Mouse (Mus musculus) stomach, embryonic 14.5 days (tissue): ENCODE measurements around the gene Dhx32. TPM values are rescaled to one million over a fixed set of nuclear protein-coding genes. Genes with fewer than 3 reads are reported as not detected.

Source experiments
- ATAC-seq: fragments of 200-750 bp; cut with Nextera tagmentation; 2 replicates; pipeline ENCODE4 v1.8.0; 2017; ENCODE audit warnings: low read depth, moderate TSS enrichment; ENCODE audit not compliant: insufficient number of reproducible peaks, insufficient read depth, low FRiP score
- H3K27ac ChIP-seq: fragments of 300-500 bp; sonication (generic); 2 replicates; pipeline ENCODE4 v1.5.1; 2014; ENCODE audit warnings: mild to moderate bottlenecking, low read length, moderate library complexity, mixed read lengths
- H3K27me3 ChIP-seq: fragments of 300-500 bp; sonication (generic); 2 replicates; pipeline ENCODE4 v1.6.1; 2014; ENCODE audit warnings: low read length, control low read depth, mixed read lengths; ENCODE audit not compliant: control insufficient read depth, insufficient read depth
- H3K36me3 ChIP-seq: fragments of 300-500 bp; sonication (generic); 2 replicates; pipeline ENCODE4 v1.6.1; 2014; ENCODE audit warnings: mild to moderate bottlenecking, control low read depth, low read length, moderate library complexity, mixed read lengths; ENCODE audit not compliant: control insufficient read depth, insufficient read depth
- H3K4me1 ChIP-seq: fragments of 300-500 bp; sonication (generic); 2 replicates; pipeline ENCODE4 v1.6.1; 2014; ENCODE audit warnings: low read length, control low read depth, mixed read lengths; ENCODE audit not compliant: control insufficient read depth, insufficient read depth
- H3K4me2 ChIP-seq: fragments of 300-500 bp; sonication (generic); replicated peaks from 2 replicates; pipeline ENCODE4 v1.6.1; 2014; ENCODE audit warnings: low read depth, low read length, control low read depth
- H3K4me3 ChIP-seq: fragments of 300-500 bp; sonication (generic); 2 replicates; pipeline ENCODE4 v1.5.1; 2014; ENCODE audit warnings: low read depth, low read length, control low read depth
- H3K9ac ChIP-seq: fragments of 300-500 bp; sonication (generic); replicated peaks from 2 replicates; pipeline ENCODE4 v1.6.1; 2014; ENCODE audit warnings: low read depth, mild to moderate bottlenecking, control low read depth, low read length, moderate library complexity, mixed read lengths
- H3K9me3 ChIP-seq: fragments of 300-500 bp; sonication (generic); 2 replicates; pipeline ENCODE4 v1.6.1; 2016; ENCODE audit warnings: low read depth, low read length, control low read depth; ENCODE audit not compliant: control insufficient read depth
- WGBS: fragments of 180-500 bp; shearing (Covaris S2); extraction: QIAGEN DNeasy Blood & Tissue Kit; methylation state at CpG from one replicate; pipeline ENCODE4 v1.1.7; 2014; 5-methylcytosine and 5-hydroxymethylcytosine counted together
- polyA plus RNA-seq: library from polyadenylated mRNA; unstranded; fragments of >200 nt; fragmentation: Nextera tagmentation; extraction: Ambion mirVana; gene quantifications from 2 replicates; pipeline ENCODE4 v1.2.1, GENCODE M21; 2014

Gene Dhx32
- polyA plus RNA-seq, 1 experiment from 2014 or later, result 33.4 TPM

GRCm38 (mm10) chr7:133684110-133684509, 98.4 kb downstream of the Dhx32 start:
- no peaks in the 10 kb centered on the region for H3K4me1 ChIP-seq
- H3K9me3 ChIP-seq, result peaks cover 5% of the 10 kb centered on the region; the same call in 1 of the 2 replicates
- H3K27ac ChIP-seq, result no peak overlapping the region
- H3K27me3 ChIP-seq, result no peaks in the 10 kb centered on the region
- WGBS, result 88% methylated on average over 5 of the region's 5 CpGs
- H3K36me3 ChIP-seq, result no peaks in the 10 kb centered on the region
- H3K9ac ChIP-seq, result no peak overlapping the region
- no peak overlapping the region for H3K4me3 ChIP-seq
- ATAC-seq, result no peak
- no peak overlapping the region for H3K4me2 ChIP-seq

DNA sequence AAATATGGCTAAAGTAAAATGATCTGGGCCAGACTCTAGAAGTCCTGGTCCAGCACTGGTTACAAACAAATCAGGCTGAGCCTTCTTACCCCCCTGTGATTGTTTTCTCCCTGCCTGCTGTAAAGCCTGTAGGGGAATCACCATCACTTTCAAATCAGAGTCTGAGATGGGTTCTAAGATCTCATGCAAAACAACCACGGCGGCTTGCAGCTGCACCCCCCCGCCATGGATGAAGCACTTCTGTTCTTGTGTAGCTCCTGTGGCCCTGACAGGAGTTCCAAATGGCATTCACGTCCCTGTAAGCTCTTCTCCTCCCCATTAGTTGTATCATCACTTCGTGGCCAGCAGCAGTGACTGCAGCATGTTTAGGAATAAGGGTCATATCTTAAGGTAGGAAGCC, 98.9 kb downstream of the Dhx32 start:
- 83% methylated on average over 5 of the region's 5 CpGs for WGBS
- H3K4me2 ChIP-seq, result no peak overlapping the region
- no peaks in the 10 kb centered on the region for H3K27me3 ChIP-seq
- no peak for ATAC-seq
- no peak overlapping the region for H3K9ac ChIP-seq
- H3K36me3 ChIP-seq, result no peaks in the 10 kb centered on the region
- peaks cover 5% of the 10 kb centered on the region; the same call in 1 of the 2 replicates for H3K9me3 ChIP-seq
- no peak overlapping the region for H3K4me3 ChIP-seq
- no peaks in the 10 kb centered on the region for H3K4me1 ChIP-seq
- no peak overlapping the region for H3K27ac ChIP-seq

- no peak within 1 kb of the TSS for H3K4me3 ChIP-seq
- no peaks in the 10 kb centered on the region for H3K4me1 ChIP-seq
- H3K9me3 ChIP-seq, result no peaks in the 10 kb centered on the region
- H3K27me3 ChIP-seq, result no peaks in the 10 kb centered on the region
- ATAC-seq, result no peak
- WGBS, result 64% methylated on average over 3 of the region's 3 CpGs
- H3K27ac ChIP-seq, result no peak within 1 kb of the TSS
- H3K36me3 ChIP-seq, result no peaks in the 10 kb centered on the region
- H3K9ac ChIP-seq, result no peak within 1 kb of the TSS
- no peak within 1 kb of the TSS for H3K4me2 ChIP-seq
These were observed 102.6 kb downstream of the Dhx32 start, which contains the start of gene Mmp21 for GRCm38 (mm10) chr7:133679961-133680360. Mmp21 (minus strand) TSS chr7:133680061.

- WGBS, result 67% methylated on average over 4 of the region's 4 CpGs
- H3K9ac ChIP-seq, result no peak overlapping the region
These were observed 103.1 kb downstream of the Dhx32 start for GRCm38 (mm10) chr7:133679439-133679838.

DNA sequence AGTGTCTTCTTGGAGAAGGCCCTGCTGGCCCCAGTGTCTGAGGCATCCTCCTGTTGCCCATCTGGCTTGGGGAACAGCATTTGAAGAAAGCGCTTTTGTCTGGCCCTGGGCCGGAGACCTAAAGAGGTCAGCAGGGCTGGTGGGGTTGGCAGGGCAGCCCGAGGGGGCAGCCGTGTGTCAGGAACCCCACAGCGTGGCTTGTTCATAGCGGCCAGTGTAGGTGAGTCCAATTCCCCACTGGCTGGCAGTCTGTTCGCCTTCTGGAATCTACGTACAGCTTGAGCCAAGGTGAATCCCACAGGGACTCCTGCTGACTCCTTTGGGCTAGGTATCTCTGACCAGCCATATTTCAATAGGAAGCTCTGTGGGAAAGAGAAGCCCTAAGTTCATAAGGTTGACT, 103.8 kb downstream of the Dhx32 start:
- Histone ChIP-seq H3K4me1 (no peaks in the 10 kb centered on the region), H3K4me2 (no peak overlapping the region), H3K36me3 (no peaks in the 10 kb centered on the region), H3K9ac (no peak overlapping the region), H3K4me3 (no peak overlapping the region), H3K27me3 (no peaks in the 10 kb centered on the region), H3K9me3 (no peaks in the 10 kb centered on the region), H3K27ac (no peak overlapping the region)
- ATAC-seq, result no peak
- 92% methylated on average over 8 of the region's 8 CpGs for WGBS

More at GRCm38 (mm10) chr7:133679439-133679838, 103.1 kb downstream of the Dhx32 start:
- H3K9me3 ChIP-seq, result no peaks in the 10 kb centered on the region
- H3K4me1 ChIP-seq, result no peaks in the 10 kb centered on the region
- H3K27me3 ChIP-seq, result no peaks in the 10 kb centered on the region
- 0 out of 2 replicates have a peak, but pooled peaks have one; percentile 21 for ATAC-seq
- no peak overlapping the region for H3K27ac ChIP-seq
- no peak overlapping the region for H3K4me2 ChIP-seq
- H3K36me3 ChIP-seq, result no peaks in the 10 kb centered on the region
- no peak overlapping the region for H3K4me3 ChIP-seq

DNA sequence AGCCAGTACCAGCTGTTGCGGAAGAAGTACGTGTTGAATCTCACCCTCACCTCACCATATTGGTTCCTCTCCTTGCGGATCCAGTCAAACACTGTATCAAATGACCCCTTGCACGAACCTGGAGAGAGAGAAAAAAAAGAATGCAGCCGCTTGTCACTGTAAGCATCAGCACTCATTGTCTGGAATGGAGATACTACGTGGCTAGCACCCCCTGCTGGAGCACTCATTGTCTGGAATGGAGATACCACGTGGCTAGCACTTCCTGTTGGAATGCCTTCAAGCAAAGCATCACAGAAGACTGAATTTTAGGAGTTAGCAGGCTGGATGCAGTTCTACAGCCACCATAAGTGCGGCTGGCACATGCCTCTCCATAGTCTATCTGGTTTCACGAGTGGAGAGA, 106.5 kb downstream of the Dhx32 start:
- H3K36me3 ChIP-seq, result peaks cover 21% of the 10 kb centered on the region
- H3K4me1 ChIP-seq, result no peaks in the 10 kb centered on the region
- H3K4me2 ChIP-seq, result no peak overlapping the region
- WGBS, result 70% methylated on average over 9 of the region's 9 CpGs
- no peak overlapping the region for H3K27ac ChIP-seq
- no peak for ATAC-seq
- no peak overlapping the region for H3K9ac ChIP-seq
- H3K4me3 ChIP-seq, result no peak overlapping the region
- no peaks in the 10 kb centered on the region for H3K9me3 ChIP-seq
- H3K27me3 ChIP-seq, result no peaks in the 10 kb centered on the region

Other genes with a start within 250 kb of the Dhx32 start
- gene Tex36, start 180.6 kb downstream of the Dhx32 start, polyA plus RNA-seq, result not detected in 2 replicates
- 21.7 and 25.5 TPM in 2 replicates for gene Edrf1, start 145.2 kb downstream of the Dhx32 start, polyA plus RNA-seq
- gene Mmp21, start 102.7 kb downstream of the Dhx32 start, polyA plus RNA-seq, result 0.13 TPM in 1 of 2 replicates, not detected in the other
- 160 and 162 TPM in 2 replicates for gene Bccip, start 73.4 kb downstream of the Dhx32 start, polyA plus RNA-seq
- gene Uros, start 72.7 kb downstream of the Dhx32 start, polyA plus RNA-seq, result 30.7 and 32.1 TPM in 2 replicates
- gene Fank1, start 5.9 kb downstream of the Dhx32 start, polyA plus RNA-seq, result 0.20 and 0.36 TPM in 2 replicates